Mouse (Mus musculus) C2C12 (cell line): ENCODE measurements around the gene Gm5460.

Source experiments
- CEBPB ChIP-seq: IDR thresholded peaks from one replicate; pipeline ENCODE4 v1.6.1; 2011; ENCODE audit warnings: low read depth, mild to moderate bottlenecking, control low read depth, moderate library complexity
- CTCF ChIP-seq: IDR thresholded peaks from one replicate; pipeline ENCODE4 v1.5.1; 2011; ENCODE audit not compliant: control insufficient read depth, insufficient read depth, insufficient read length
- FOSL1 ChIP-seq: IDR thresholded peaks from one replicate; pipeline ENCODE4 v1.8.0; 2011; ENCODE audit warnings: mild to moderate bottlenecking, low read length; ENCODE audit not compliant: poor library complexity, insufficient read depth, severe bottlenecking
- MAX ChIP-seq: IDR thresholded peaks from one replicate; pipeline ENCODE4 v1.6.1; 2011; ENCODE audit warnings: mild to moderate bottlenecking, control low read depth
- MYOD1 ChIP-seq: IDR thresholded peaks from one replicate; pipeline ENCODE4 v1.6.1; 2011; ENCODE audit warnings: low read depth; ENCODE audit not compliant: control insufficient read depth, insufficient read length
- MYOG ChIP-seq: IDR thresholded peaks from one replicate; pipeline ENCODE4 v1.6.1; 2011; ENCODE audit not compliant: control insufficient read depth, insufficient read length; ENCODE audit errors: extremely low read depth
- USF1 ChIP-seq: IDR thresholded peaks from one replicate; pipeline ENCODE4 v1.6.1; 2011; ENCODE audit warnings: low read depth, mild to moderate bottlenecking, control low read depth, moderate library complexity

GRCm38 (mm10) chr14:33991971-33992370 lies 24.6 kb upstream of the Gm5460 start:
- no peak for TF ChIP-seq CTCF
- no peak for TF ChIP-seq MYOD1
- TF ChIP-seq MYOG, result no peak
- no peak for TF ChIP-seq USF1
- no peak for TF ChIP-seq MAX
- no peak for TF ChIP-seq CEBPB
- TF ChIP-seq FOSL1, result no peak
